Mouse (Mus musculus): ENCODE measurements around the gene Kcnk7. TPM values are rescaled to one million over a fixed set of nuclear protein-coding genes. Genes with fewer than 3 reads are reported as not detected.

The Kcnk7 gene
- total RNA-seq, 2 experiments from 2014 or later, result not detected

GRCm38 (mm10) chr19:5689565-5690342, 14.4 kb upstream of the Kcnk7 start:
- ATAC-seq (ENCODE audit: poor library complexity, severe bottlenecking), result peak; percentile 68

DNA sequence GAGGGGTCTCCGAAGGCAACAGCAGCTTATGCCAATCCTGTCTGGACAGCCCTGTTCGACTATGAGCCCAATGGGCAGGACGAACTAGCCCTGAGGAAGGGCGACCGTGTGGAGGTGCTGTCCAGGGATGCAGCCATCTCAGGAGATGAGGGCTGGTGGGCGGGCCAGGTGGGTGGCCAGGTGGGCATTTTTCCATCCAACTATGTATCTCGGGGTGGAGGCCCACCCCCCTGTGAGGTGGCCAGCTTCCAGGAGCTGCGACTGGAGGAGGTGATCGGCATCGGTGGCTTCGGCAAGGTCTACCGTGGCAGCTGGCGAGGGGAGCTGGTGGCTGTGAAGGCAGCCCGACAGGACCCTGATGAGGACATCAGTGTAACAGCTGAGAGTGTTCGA, 13.8 kb upstream of the Kcnk7 start:
- no peak for ATAC-seq (ENCODE audit: poor library complexity, severe bottlenecking)

- no peak for ATAC-seq (ENCODE audit: poor library complexity, severe bottlenecking)
Observed at GRCm38 (mm10) chr19:5691601-5692000, 12.6 kb upstream of the Kcnk7 start.

- ATAC-seq (ENCODE audit: poor library complexity, severe bottlenecking), result peak; percentile 23
Observed at GRCm38 (mm10) chr19:5692086-5692912, 11.9 kb upstream of the Kcnk7 start.

DNA sequence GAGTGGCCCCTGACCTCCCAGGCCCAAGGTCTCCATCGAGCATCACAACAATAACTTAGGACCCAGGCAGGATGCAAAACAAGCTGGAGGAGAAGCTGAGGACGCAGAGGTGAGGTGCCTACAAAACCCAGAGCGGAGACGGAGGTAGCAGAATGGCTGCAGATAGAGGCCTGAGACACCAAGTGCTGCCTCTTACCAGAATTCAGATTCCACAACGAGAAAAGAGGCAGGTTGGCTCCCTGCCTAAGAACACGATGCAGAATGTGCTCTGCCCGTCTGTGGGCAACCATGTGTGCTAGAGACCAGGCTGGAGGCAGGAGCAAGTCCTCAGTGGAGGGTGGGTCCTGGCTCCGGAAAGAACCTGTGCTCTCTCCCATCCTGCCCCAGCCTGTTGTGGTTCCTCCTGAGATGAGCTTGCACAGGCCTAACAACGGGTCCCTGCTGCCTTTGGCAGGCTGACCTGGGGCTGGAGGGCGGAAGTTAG, 11.2 kb upstream of the Kcnk7 start:
- ATAC-seq (ENCODE audit: poor library complexity, severe bottlenecking), result no peak

DNA sequence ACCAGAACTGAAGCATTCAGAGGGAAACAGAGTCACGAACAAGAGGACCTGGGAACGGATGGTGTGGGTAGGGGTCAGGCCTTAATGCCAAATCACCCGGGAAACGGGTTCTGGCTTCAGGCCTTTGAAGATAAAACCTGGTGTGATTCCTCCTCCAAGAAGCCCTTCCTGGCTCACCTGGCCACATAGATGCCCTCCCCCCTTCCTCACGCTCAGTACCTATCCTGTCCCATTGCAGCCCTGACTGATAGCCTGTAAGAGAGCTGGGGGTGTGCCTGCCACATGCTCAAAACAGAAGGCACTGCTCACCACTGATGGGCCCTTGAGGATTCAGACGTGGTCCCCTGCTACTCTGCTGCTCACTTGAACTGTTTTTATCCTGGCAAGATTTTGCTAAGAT, 10.4 kb upstream of the Kcnk7 start:
- no peak for ATAC-seq (ENCODE audit: poor library complexity, severe bottlenecking)

- no peak for ATAC-seq (ENCODE audit: poor library complexity, severe bottlenecking)
Observed at GRCm38 (mm10) chr19:5695849-5696462, 8.2 kb upstream of the Kcnk7 start.

DNA sequence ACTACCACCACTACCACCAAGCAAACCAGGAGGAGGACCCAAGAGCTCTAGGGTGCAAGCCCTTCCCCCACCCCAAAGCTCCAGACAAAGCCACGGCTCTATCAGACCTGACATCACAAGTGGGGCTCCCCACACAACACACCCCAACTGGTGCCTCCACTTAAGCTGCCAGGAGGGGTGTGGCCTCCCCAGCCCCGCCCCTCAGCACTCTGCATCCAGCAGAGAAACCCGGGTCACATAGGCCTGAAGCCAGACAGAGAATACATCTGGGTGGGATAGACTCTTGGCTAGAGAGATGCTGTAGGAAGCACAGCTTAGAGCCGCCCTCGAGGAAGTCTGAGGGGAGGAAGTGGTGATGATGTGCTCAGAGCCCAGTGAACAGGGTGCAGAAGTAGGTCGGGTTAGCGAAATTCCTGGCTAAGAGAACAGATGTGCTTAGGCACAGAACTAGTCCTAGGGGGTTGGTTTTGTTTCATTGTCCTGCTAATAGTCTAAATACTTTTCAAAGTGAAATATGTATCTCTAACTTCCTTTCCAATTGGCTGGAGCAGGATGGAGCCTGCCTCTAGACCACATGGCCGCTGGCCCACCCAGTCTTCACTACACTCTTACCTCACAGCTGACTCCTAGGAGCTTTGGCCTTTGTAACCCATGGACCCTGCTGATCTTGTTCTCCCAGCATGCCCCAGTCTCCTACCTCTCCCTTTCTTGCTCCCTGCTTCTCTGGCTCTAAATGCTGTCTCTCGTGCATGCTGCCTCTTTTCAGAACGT, 819 bp downstream of the Kcnk7 start:
- peak; percentile 66 for ATAC-seq (ENCODE audit: poor library complexity, severe bottlenecking)

DNA sequence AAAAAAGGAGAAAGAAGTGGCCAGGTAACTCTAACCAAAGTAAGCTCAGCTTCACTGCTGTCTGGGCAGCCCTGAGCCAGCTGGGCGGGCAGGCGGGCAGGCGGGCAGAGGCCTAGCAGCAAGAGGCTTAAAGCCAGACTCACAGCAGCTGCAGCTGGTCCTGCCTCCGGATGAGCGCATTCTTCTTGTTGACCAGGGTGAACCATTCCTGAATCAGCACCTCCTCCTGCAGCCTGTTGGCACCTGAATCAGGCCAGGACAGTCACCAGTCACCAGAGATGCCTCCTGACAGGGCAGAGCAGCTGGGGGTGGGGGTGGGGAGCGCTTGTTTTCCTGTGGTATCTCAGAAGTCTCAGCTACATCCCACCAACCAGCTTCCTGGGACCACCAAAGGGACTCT, 5.9 kb downstream of the Kcnk7 start:
- no peak for ATAC-seq (ENCODE audit: poor library complexity, severe bottlenecking)

- no peak for ATAC-seq (ENCODE audit: poor library complexity, severe bottlenecking)
Observed at GRCm38 (mm10) chr19:5710581-5710980, 6.4 kb downstream of the Kcnk7 start.

- ATAC-seq (ENCODE audit: poor library complexity, severe bottlenecking), result peak; percentile 36; the same call in 1 of the 2 replicates
Observed at GRCm38 (mm10) chr19:5711218-5711617, 7.1 kb downstream of the Kcnk7 start.

- peak; percentile 77 for ATAC-seq (ENCODE audit: poor library complexity, severe bottlenecking)
Observed at GRCm38 (mm10) chr19:5711907-5712460, 7.8 kb downstream of the Kcnk7 start.

GRCm38 (mm10) chr19:5713255-5713654, 9.1 kb downstream of the Kcnk7 start:
- ATAC-seq (ENCODE audit: poor library complexity, severe bottlenecking), result no peak

- peak; percentile 43 for ATAC-seq (ENCODE audit: poor library complexity, severe bottlenecking)
Observed at GRCm38 (mm10) chr19:5713730-5714129, 9.6 kb downstream of the Kcnk7 start.

GRCm38 (mm10) chr19:5715793-5716688, 11.9 kb downstream of the Kcnk7 start:
- no peak for ATAC-seq (ENCODE audit: poor library complexity, severe bottlenecking)

- ATAC-seq (ENCODE audit: poor library complexity, severe bottlenecking), result no peak
Observed at GRCm38 (mm10) chr19:5716955-5717354, 12.8 kb downstream of the Kcnk7 start.

- no peak for ATAC-seq (ENCODE audit: poor library complexity, severe bottlenecking)
Observed at GRCm38 (mm10) chr19:5721233-5721632, 17.1 kb downstream of the Kcnk7 start.

- no peak for ATAC-seq (ENCODE audit: poor library complexity, severe bottlenecking)
Observed at GRCm38 (mm10) chr19:5722848-5723425, 18.8 kb downstream of the Kcnk7 start.

Data from megakaryocyte, adult 5-6 weeks (primary cell).